Mouse (Mus musculus): Measurements from ENCODE around the gene Pign.
A peak's percentile ranks its signal among the peaks of the same experiment; 100 is the strongest.

Pign gene

GRCm38 (mm10) chr1:105663171-105663961 lies at the start of gene Pign, which contains the start of gene Relch:
Gene Pign, minus strand, starts transcription at chr1:105663677.
Gene Relch, plus strand, starts transcription at chr1:105663861.
- DNase-seq, result peak; percentile 96 to 99

GRCm38 (mm10) chr1:105712822-105713221 lies 49.3 kb upstream of the Pign start:
- no peak for DNase-seq

- DNase-seq, result no peak
These were observed 47.8 kb upstream of the Pign start for GRCm38 (mm10) chr1:105711227-105711626.

GRCm38 (mm10) chr1:105709415-105709814 lies 45.9 kb upstream of the Pign start:
- DNase-seq, result no peak

GRCm38 (mm10) chr1:105700984-105701530 lies 37.6 kb upstream of the Pign start:
- no peak for DNase-seq

- DNase-seq, result no peak
These were observed 32.1 kb upstream of the Pign start for GRCm38 (mm10) chr1:105695581-105695980.

GRCm38 (mm10) chr1:105685501-105685900 lies 22.0 kb upstream of the Pign start:
- no peak for DNase-seq

- DNase-seq, result no peak
These were observed 17.1 kb upstream of the Pign start for GRCm38 (mm10) chr1:105680587-105680986.

- no peak for DNase-seq
These were observed 11.3 kb upstream of the Pign start for GRCm38 (mm10) chr1:105674763-105675162.

GRCm38 (mm10) chr1:105669700-105670099 lies 6.2 kb upstream of the Pign start:
- DNase-seq, result no peak

GRCm38 (mm10) chr1:105663962-105664812 lies 710 bp upstream of the Pign start:
- DNase-seq, result peak in 1 of 2 experiments; percentile 22

- no peak for DNase-seq
These were observed 682 bp downstream of the Pign start for GRCm38 (mm10) chr1:105662820-105663170.

- no peak for DNase-seq
These were observed 3.5 kb downstream of the Pign start for GRCm38 (mm10) chr1:105660015-105660414.

- DNase-seq, result no peak
These were observed 9.5 kb downstream of the Pign start for GRCm38 (mm10) chr1:105653981-105654380.

- no peak for DNase-seq
These were observed 12.8 kb downstream of the Pign start for GRCm38 (mm10) chr1:105650650-105651049.

- DNase-seq, result no peak
These were observed 19.4 kb downstream of the Pign start for GRCm38 (mm10) chr1:105644093-105644492.

- no peak for DNase-seq
These were observed 33.0 kb downstream of the Pign start for GRCm38 (mm10) chr1:105630481-105630880.

GRCm38 (mm10) chr1:105589673-105590072 lies 73.8 kb downstream of the Pign start:
- DNase-seq, result no peak

GRCm38 (mm10) chr1:105588697-105589096 lies 74.8 kb downstream of the Pign start:
- DNase-seq, result no peak

- DNase-seq, result no peak
These were observed 80.7 kb downstream of the Pign start for GRCm38 (mm10) chr1:105582800-105583199.

GRCm38 (mm10) chr1:105580909-105581308 lies 82.6 kb downstream of the Pign start:
- no peak for DNase-seq

- no peak for DNase-seq
These were observed 97.4 kb downstream of the Pign start for GRCm38 (mm10) chr1:105566051-105566450.

- DNase-seq, result no peak
These were observed 99.2 kb downstream of the Pign start for GRCm38 (mm10) chr1:105564289-105564688.

GRCm38 (mm10) chr1:105563821-105564220 lies 99.7 kb downstream of the Pign start:
- no peak for DNase-seq
